Mouse (Mus musculus): ENCODE measurements around the gene Sstr4. TPM values are rescaled to one million over a fixed set of nuclear protein-coding genes. Genes with fewer than 3 reads are reported as not detected.

Gene Sstr4
- total RNA-seq, 2 experiments from 2014 or later, result 1.0 to 1.2 TPM

Other genes starting within 250 kb of the Sstr4 start
- gene Thbd, start 12.8 kb downstream of the Sstr4 start, total RNA-seq (2021), result 10 to 100 TPM; 41.8 to 57.1 TPM
- gene Cd93, start 48.2 kb downstream of the Sstr4 start, total RNA-seq (2021), result 10 to 100 TPM; 70.2 to 74.9 TPM